Mouse (Mus musculus): Measurements from ENCODE around the gene Gm3029.
"Not testable (repeated sequence)": the region's sequence is repeated elsewhere in the genome, so short reads cannot be mapped to it uniquely, and the experiment has no call there.

The Gm3029 gene

GRCm38 (mm10) chr14:3931456-3931855 lies at the start of gene Gm3029:
Gm3029 (plus strand) TSS chr14:3931756.
- not testable (repeated sequence) for DNase-seq (ENCODE audit: low spot score in 2 of 2)

GRCm38 (mm10) chr14:3883872-3884271 lies 47.7 kb upstream of the Gm3029 start, which contains the start of gene Gm2916:
Gm2916 (plus strand) TSS chr14:3884172.
- DNase-seq (ENCODE audit: low spot score in 2 of 2): not testable (repeated sequence)

- not testable (repeated sequence) for DNase-seq (ENCODE audit: low spot score in 2 of 2)
Observed at GRCm38 (mm10) chr14:3963247-3963646, 31.7 kb downstream of the Gm3029 start, which contains the start of gene Gm3095. Gm3095 (plus strand) TSS chr14:3963547.
